Mouse (Mus musculus): ENCODE data around the gene Atp2c1. TPM values are rescaled to one million over a fixed set of nuclear protein-coding genes. Genes with fewer than 3 reads are reported as not detected.

Gene Atp2c1
- polyA plus RNA-seq, 1 experiment from 2014 or later, result 59.1 TPM

Other genes starting within 250 kb of the Atp2c1 start
- gene Aste1, start 131.9 kb downstream of the Atp2c1 start, polyA plus RNA-seq (2015; fragmentation: Nextera tagmentation; extraction: Ambion mirVana), result 11.4 and 12.6 TPM in 2 replicates
- gene Nek11, start 131.8 kb downstream of the Atp2c1 start, polyA plus RNA-seq (2015; fragmentation: Nextera tagmentation; extraction: Ambion mirVana), result 0.17 TPM in 1 of 2 replicates, not detected in the other
- gene Pik3r4, start 115.7 kb upstream of the Atp2c1 start, polyA plus RNA-seq (2015; fragmentation: Nextera tagmentation; extraction: Ambion mirVana), result 17.0 and 20.5 TPM in 2 replicates

All from limb, embryonic 15.5 days (tissue).